Mouse (Mus musculus) ES-E14 (cell line): ENCODE measurements around the gene Acvrl1.

Experiments used
- CHD2 ChIP-seq: IDR thresholded peaks from 2 replicates; pipeline ENCODE4 v1.6.1; 2014; ENCODE audit warnings: mild to moderate bottlenecking, low read depth, low read length, inconsistent platforms
- HCFC1 ChIP-seq: IDR thresholded peaks from 2 replicates; pipeline ENCODE4 v1.6.1; 2012; ENCODE audit warnings: low read length, inconsistent platforms, borderline replicate concordance; ENCODE audit not compliant: insufficient read depth
- ZC3H11A ChIP-seq: IDR thresholded peaks from 2 replicates; pipeline ENCODE4 v1.6.1; 2012; ENCODE audit warnings: low read depth, mild to moderate bottlenecking, inconsistent platforms, low read length, borderline replicate concordance

GRCm38 (mm10) chr15:101137455-101137854 lies 9.1 kb downstream of the Acvrl1 start:
- TF ChIP-seq CHD2, result no peak
- no peak for TF ChIP-seq HCFC1
- TF ChIP-seq ZC3H11A, result no peak
